Mouse (Mus musculus) megakaryocyte progenitor cell, adult 5-6 weeks (primary cell): ENCODE measurements around the gene Dnajc6. TPM values are rescaled to one million over a fixed set of nuclear protein-coding genes. Genes with fewer than 3 reads are reported as not detected.

Experiments
- ATAC-seq: replicated peaks from 2 replicates; pipeline ENCODE4 v1.8.0; 2016; ENCODE audit warnings: mild to moderate bottlenecking, moderate TSS enrichment, inconsistent platforms; ENCODE audit not compliant: poor library complexity
- total RNA-seq, 2 experiments: library from RNA; stranded (forward) in 1 of 2; stranded (reverse) in 1 of 2; fragments of 157-497, 149-512 nt in 1 of 2; fragments of 200-1000 nt in 1 of 2; gene quantifications; 2 replicates each; pipeline versions ENCODE4 v1.2.3 to v1.2.4; 2015 to 2017

Gene Dnajc6
- total RNA-seq, 2 experiments from 2014 or later: 17.6 to 22.1 TPM

DNA sequence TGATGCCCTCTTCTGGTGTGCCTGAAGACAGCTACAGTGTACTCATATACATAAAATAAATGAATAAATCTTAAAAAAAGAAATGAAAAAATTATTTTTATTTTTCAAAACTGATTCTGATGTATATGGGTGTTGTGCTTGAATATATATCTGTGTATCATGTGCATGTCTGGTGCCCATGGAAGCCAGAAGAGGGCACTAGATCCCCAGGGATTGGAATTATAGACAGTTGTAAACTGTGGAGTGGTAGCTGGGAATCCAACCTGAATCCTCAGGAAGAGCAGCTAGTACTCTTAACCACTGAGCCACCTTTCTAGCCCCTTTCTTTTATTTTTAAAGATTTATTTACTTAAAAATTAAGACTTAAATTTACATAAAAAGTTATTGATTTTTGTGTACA is 9.9 kb downstream of the Dnajc6 start:
- no peak for ATAC-seq

GRCm38 (mm10) chr4:101507571-101508422 is 11.3 kb downstream of the Dnajc6 start:
- peak; percentile 53 for ATAC-seq

GRCm38 (mm10) chr4:101508431-101508830 is 12.0 kb downstream of the Dnajc6 start:
- no peak for ATAC-seq

DNA sequence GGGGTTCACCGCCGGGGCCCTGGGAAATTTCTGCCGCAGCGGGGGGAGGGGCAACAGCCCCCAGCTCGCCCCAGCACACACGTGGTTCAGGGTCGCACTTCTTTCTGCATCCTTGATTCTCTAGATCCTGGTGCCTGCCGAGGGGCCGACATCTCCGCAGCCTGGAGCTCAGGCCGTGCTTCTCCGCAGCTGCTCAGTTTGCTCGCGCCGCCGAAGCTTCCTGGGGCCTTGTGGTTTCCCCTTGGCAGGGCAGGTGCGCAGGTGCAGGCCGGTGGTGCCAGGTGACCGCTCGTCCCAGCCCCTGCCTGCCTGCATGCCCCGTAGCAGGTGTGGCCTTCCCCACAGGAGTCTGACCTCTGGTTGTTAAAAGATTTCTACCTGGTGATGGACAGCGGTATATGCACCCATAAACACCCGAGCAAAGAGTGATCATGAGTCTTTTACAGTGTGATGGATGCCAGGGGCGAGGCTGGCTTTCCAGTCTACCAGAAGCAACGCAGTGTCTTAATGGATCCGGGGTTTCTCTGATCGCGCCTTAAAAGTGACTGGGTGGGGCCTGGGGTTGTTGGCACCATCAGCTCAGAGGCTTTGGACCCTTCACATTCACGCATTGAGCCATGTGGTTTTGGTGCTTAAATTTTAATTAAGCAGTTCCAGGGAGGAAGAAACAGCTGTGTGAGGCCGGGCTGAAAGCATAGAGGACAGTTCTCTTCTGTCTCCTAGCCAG is 12.6 kb downstream of the Dnajc6 start:
- peak; percentile 4; the same call in 1 of the 2 replicates for ATAC-seq

GRCm38 (mm10) chr4:101510111-101510903 is 13.9 kb downstream of the Dnajc6 start:
- peak; percentile 18 for ATAC-seq

GRCm38 (mm10) chr4:101510904-101511210 is 14.4 kb downstream of the Dnajc6 start:
- no peak for ATAC-seq

GRCm38 (mm10) chr4:101511768-101512521 is 15.5 kb downstream of the Dnajc6 start:
- no peak for ATAC-seq

- ATAC-seq: 0 out of 2 replicates have a peak, but pooled peaks have one; percentile 9
Measured at GRCm38 (mm10) chr4:101513251-101513650, 16.8 kb downstream of the Dnajc6 start.

DNA sequence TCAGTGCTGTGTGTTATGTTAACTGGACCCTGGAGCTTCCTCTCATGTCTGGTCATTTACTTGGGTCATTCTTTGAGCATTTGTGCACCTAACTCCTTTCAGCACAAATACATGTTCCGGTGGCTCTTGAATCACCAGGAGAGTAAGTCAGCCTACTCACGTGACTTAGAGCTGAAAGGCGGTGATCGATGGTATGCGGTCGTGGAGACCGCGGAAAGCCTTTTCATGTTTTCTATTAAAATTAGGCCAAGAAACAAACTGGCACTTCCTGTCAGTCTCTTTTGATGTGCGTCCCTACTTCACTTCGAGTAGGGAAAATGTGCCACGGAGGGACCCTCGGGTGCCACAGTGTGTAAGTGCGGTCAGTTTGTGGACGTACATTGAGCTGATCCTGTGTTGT is 19.4 kb downstream of the Dnajc6 start:
- ATAC-seq: no peak

DNA sequence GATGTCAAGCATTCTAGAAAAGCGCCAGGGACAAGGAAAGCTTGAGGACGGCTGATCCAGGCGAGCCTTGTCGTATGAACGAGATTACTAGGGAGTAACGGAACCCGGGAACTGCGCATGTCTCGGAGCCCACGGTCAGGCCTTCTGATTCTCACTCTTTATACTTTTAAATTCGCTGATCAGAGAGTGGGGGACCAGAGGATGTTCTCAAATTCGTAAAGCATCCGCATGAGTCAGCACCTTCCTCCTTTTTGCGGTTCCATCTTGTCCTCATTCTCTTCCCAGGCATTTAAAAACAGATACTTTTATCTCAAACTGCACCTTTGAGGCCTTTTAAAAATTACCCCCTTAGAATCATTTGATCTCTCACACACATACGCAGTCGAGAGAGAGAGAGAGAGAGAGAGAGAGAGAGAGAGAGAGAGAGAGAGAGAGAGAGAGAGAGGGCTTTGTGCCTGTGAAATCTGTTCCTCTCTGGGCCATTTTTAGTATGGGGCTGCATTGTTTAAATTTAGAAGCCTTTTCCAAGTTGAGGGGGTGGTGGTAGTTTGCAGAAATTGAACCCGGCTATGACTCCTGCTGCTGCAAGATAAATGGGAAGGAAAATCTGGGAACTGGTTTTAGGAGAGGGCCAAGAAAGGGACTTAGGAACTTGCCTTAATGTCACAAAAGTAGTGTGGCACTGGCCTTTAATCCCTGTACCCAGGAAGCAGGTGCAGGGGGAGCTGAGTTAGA is 20.2 kb downstream of the Dnajc6 start:
- ATAC-seq: 0 out of 2 replicates have a peak, but pooled peaks have one; percentile 8

DNA sequence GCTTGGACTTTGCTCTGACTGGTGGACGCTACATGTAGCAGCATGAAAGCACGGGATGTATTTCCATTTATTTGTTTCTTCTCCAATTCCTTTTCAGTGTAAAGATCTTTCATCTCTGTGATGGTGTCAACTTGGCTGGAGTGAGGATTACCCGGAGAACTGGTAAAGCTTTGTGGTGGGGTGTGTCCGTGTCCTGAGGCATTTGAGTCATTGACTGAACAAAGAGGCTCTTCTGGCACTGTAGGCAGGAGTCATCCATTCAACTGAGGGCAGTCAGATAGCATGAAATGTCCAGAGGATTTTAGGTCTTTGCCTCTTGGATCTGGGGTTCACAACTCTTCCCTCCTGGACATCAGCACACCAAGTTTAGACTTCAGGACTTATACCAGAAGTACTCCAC is 35.5 kb downstream of the Dnajc6 start:
- ATAC-seq: no peak

DNA sequence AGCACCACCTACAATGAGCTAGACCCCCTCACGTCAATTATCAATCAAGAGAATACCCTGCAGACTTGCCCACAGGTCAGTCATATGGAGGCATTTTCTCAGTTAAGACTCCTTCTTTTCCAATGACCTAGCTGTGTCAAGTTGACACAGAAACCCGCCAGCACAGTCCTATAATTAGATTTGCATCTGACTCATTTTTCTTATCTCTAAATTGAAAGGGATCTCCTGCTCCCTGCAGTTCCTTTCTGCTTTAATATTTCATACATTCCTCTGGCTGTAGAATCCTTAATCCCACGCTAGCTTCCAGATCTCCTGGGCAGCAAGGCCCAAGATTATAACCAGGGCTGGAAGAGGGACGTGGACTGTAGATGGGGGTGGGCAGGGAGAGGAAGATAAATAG is 44.1 kb downstream of the Dnajc6 start:
- no peak for ATAC-seq

- peak; percentile 59 for ATAC-seq
Measured at GRCm38 (mm10) chr4:101549958-101550591, 53.6 kb downstream of the Dnajc6 start.

- peak; percentile 92 for ATAC-seq
Measured at GRCm38 (mm10) chr4:101550671-101551161, 54.3 kb downstream of the Dnajc6 start.

DNA sequence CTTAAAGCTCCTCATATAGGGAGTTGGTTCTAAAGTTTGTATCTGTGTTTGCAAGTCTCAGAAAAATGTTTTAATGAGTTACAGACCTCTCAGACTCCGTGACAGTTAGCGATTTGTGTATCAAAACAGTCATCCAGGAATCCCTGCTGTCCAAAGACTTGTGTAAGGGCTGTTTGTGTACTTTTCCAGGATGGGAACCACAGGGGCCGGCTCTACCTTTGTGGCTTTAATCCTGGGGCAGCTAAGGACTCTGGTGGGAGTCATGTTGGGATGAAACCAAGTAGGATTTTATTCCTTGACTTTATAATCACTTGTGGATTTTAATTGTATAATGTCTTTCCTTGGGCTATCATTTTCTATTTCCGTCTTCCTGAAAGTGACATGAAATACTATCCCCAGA is 55.0 kb downstream of the Dnajc6 start:
- no peak for ATAC-seq

DNA sequence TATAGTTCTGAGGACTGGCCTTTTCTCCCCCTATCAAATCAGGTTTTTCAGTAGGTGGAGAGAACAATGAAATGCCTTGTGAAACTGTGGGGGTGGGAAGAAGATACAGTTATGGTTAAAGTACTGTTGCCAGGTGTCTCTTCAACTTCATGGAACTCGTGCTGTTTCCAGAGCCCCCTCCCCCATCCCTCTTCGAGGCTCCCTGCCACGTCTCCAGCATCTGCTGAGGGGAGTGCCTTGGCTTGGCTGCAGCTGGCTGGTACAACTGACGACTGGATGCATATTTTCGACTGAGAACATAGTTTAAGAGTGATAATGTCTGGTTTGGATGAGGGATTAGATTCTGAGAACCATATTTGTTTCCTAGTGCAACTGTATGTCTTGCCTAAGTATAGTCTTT is 55.9 kb downstream of the Dnajc6 start:
- ATAC-seq: no peak

DNA sequence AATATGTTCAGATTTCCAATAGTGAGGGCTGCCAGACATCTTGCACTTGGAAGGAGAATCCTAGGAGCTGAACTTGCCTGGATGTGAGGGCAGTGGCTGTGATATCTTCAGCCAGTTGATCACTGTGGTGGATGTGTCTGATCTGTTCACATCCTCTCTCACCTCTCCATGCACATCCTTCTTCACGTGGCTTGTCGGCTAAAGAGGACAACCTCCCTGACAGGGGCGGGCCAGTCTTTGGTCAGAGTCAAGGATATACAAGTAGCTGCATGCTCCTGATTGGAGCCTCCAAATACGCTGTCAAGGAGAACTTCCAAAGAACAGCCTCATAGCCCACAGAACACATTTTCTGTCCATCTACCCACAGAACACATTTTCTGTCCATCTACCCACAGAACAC is 58.6 kb downstream of the Dnajc6 start:
- ATAC-seq: no peak

- ATAC-seq: no peak
Measured at GRCm38 (mm10) chr4:101560137-101560536, 63.7 kb downstream of the Dnajc6 start.

GRCm38 (mm10) chr4:101562836-101563235 is 66.4 kb downstream of the Dnajc6 start:
- no peak for ATAC-seq
